Mouse (Mus musculus) forebrain, embryonic 11.5 days (tissue): ENCODE measurements at regions not wholly inside any gene's neighbourhood (a gene's known extent, or its start where the extent isn't known, plus 50 kb on each side); places are given as distances from the start of the nearest gene placed in this dataset.
"Not testable (repeated sequence)": the region's sequence is repeated elsewhere in the genome, so short reads cannot be mapped to it uniquely, and the experiment has no call there.

Experiments
- ATAC-seq: fragments of 200-750 bp; cut with Nextera tagmentation; replicated peaks from 2 replicates; pipeline ENCODE4 v1.8.0; 2017; ENCODE audit warnings: moderate TSS enrichment; ENCODE audit not compliant: low FRiP score
- DNase-seq: peaks from one replicate; pipeline ENCODE4 v3.0.0-alpha.2; 2017; ENCODE audit warnings: low spot score
- H3K27ac ChIP-seq: fragments of 300-500 bp; sonication (generic); 2 replicates; pipeline ENCODE4 v1.5.1; 2014; ENCODE audit warnings: low read depth, low read length
- H3K27me3 ChIP-seq: fragments of 300-500 bp; sonication (generic); 2 replicates; pipeline ENCODE4 v1.6.1; 2014; ENCODE audit warnings: mild to moderate bottlenecking, low read length, mixed read lengths; ENCODE audit not compliant: control insufficient read depth, insufficient read depth
- H3K36me3 ChIP-seq: fragments of 300-500 bp; sonication (generic); 2 replicates; pipeline ENCODE4 v1.6.1; 2014; ENCODE audit warnings: mild to moderate bottlenecking, low read length, moderate library complexity, mixed read lengths; ENCODE audit not compliant: control insufficient read depth, insufficient read depth
- H3K4me1 ChIP-seq: fragments of 300-500 bp; sonication (generic); replicated peaks from 2 replicates; pipeline ENCODE4 v1.6.1; 2014; ENCODE audit warnings: low read length, mixed read lengths; ENCODE audit not compliant: control insufficient read depth, insufficient read depth
- H3K4me2 ChIP-seq: fragments of 300-500 bp; sonication (generic); 2 replicates; pipeline ENCODE4 v1.6.1; 2014; ENCODE audit warnings: low read depth, mild to moderate bottlenecking, low read length, moderate library complexity, mixed read lengths; ENCODE audit not compliant: severe bottlenecking
- H3K4me3 ChIP-seq: fragments of 300-500 bp; sonication (generic); 2 replicates; pipeline ENCODE4 v1.5.1; 2014; ENCODE audit warnings: low read depth, low read length
- H3K9ac ChIP-seq: fragments of 300-500 bp; sonication (generic); 2 replicates; pipeline ENCODE4 v1.6.1; 2014; ENCODE audit warnings: low read length
- H3K9me3 ChIP-seq: fragments of 300-500 bp; sonication (generic); 2 replicates; pipeline ENCODE4 v1.6.1; 2016; ENCODE audit warnings: low read length, mixed read lengths; ENCODE audit not compliant: control insufficient read depth
- WGBS: fragments of 180-500 bp; shearing (Covaris S2); extraction: QIAGEN DNeasy Blood & Tissue Kit; methylation state at CpG from one replicate; pipeline ENCODE4 v1.1.7; 2014; 5-methylcytosine and 5-hydroxymethylcytosine counted together

GRCm38 (mm10) chr1:143319568-143319967 is 320.9 kb upstream of the B3galt2 start:
- no peak for ATAC-seq
- WGBS: 89% methylated on average over 7 of the region's 7 CpGs

GRCm38 (mm10) chr1:143351388-143351787 is 289.1 kb upstream of the B3galt2 start:
- Histone ChIP-seq H3K4me2 (no peak overlapping the region), H3K36me3 (no peaks in the 10 kb centered on the region), H3K27me3 (no peaks in the 10 kb centered on the region), H3K9me3 (no peaks in the 10 kb centered on the region), H3K4me1 (no peaks in the 10 kb centered on the region), H3K27ac (no peak overlapping the region), H3K4me3 (no peak overlapping the region), H3K9ac (no peak overlapping the region)
- WGBS: 80% methylated on average over 1 of the region's 1 CpGs
- DNase-seq (no peak), ATAC-seq (no peak)

More at GRCm38 (mm10) chr1:143319568-143319967, 320.9 kb upstream of the B3galt2 start:
- Histone ChIP-seq H3K27ac (no peak overlapping the region), H3K4me2 (no peak overlapping the region), H3K4me3 (no peak overlapping the region), H3K9me3 (no peaks in the 10 kb centered on the region), H3K36me3 (no peaks in the 10 kb centered on the region), H3K4me1 (no peaks in the 10 kb centered on the region), H3K9ac (no peak overlapping the region), H3K27me3 (no peaks in the 10 kb centered on the region)
- no peak for DNase-seq

GRCm38 (mm10) chr1:143360256-143360655 is 280.2 kb upstream of the B3galt2 start:
- H3K4me2 ChIP-seq, H3K9ac ChIP-seq, H3K4me3 ChIP-seq, H3K36me3 ChIP-seq, H3K9me3 ChIP-seq, H3K27ac ChIP-seq, DNase-seq, H3K27me3 ChIP-seq, H3K4me1 ChIP-seq, ATAC-seq: not testable (repeated sequence)

- Histone ChIP-seq H3K9ac (no peak overlapping the region), H3K4me2 (no peak overlapping the region), H3K27me3 (no peaks in the 10 kb centered on the region), H3K36me3 (no peaks in the 10 kb centered on the region), H3K4me3 (no peak overlapping the region), H3K9me3 (no peaks in the 10 kb centered on the region), H3K4me1 (no peaks in the 10 kb centered on the region), H3K27ac (no peak overlapping the region)
- DNase-seq (no peak), ATAC-seq (no peak)
- 89% methylated on average over 4 of the region's 4 CpGs for WGBS
These were observed 248.6 kb upstream of the B3galt2 start for GRCm38 (mm10) chr1:143391851-143392250.
